ENCODE assay signal across 29 mouse cellular contexts in genomic region chr13:8770616-8771015, GRCm38 (mm10).
"Had no signal": no experiment of that assay in that cellular context is flagged by ENCODE, and none has a peak within 500 bp of the region (broad histone marks: within the 10 kb centered on the region; RNA-seq: fewer than 3 reads in every experiment).

No protein-coding gene starts in this region.

- H3K36me3 ChIP-seq: embryonic facial prominence, embryonic 10.5 days; embryonic facial prominence, embryonic 12.5 days; embryonic facial prominence, embryonic 13.5 days; embryonic facial prominence, embryonic 15.5 days; forebrain, embryonic 10.5 days; forebrain, embryonic 12.5 days had no signal

- H3K4me2 ChIP-seq: embryonic facial prominence, embryonic 12.5 days; embryonic facial prominence, embryonic 13.5 days; embryonic facial prominence, embryonic 15.5 days; forebrain, embryonic 12.5 days; forebrain, embryonic 13.5 days had no signal

- H3K27me3 ChIP-seq: embryonic facial prominence, embryonic 12.5 days; embryonic facial prominence, embryonic 13.5 days; embryonic facial prominence, embryonic 15.5 days; forebrain, embryonic 12.5 days; forebrain, embryonic 13.5 days had no signal

- H3K4me1 ChIP-seq: embryonic facial prominence, embryonic 10.5 days; embryonic facial prominence, embryonic 12.5 days; embryonic facial prominence, embryonic 13.5 days; embryonic facial prominence, embryonic 15.5 days had no signal

- H3K27ac ChIP-seq: embryonic facial prominence, embryonic 10.5 days; embryonic facial prominence, embryonic 12.5 days; embryonic facial prominence, embryonic 13.5 days; embryonic facial prominence, embryonic 15.5 days; forebrain, embryonic 10.5 days; forebrain, embryonic 12.5 days; forebrain, embryonic 13.5 days; gastrocnemius, adult 2 months; heart, adult 2 months had no signal

- DNase-seq: cerebellum, adult 18-20 months; cerebellum, adult 2 months; cerebellum, adult 8-10 months; cerebellum, adult 9-10 months; cerebellum, adult 9-11 months; cerebellum, postnatal 10 days; cerebellum, postnatal 14 days; cerebellum, postnatal 25 days; cerebellum, postnatal 36 days; embryo, embryonic 11 days; forebrain, postnatal 0 days; gastrocnemius, adult 2 months; gastrocnemius, postnatal 10 days; gastrocnemius, postnatal 14 days; gastrocnemius, postnatal 25 days; gastrocnemius, postnatal 36 days; heart, adult 11 months; heart, adult 18-20 months; heart, adult 2 months had no signal

- ATAC-seq: forebrain, embryonic 13.5 days; forebrain, embryonic 14.5 days; forebrain, embryonic 16.5 days; forebrain, postnatal 0 days had no signal

- H3K9ac ChIP-seq: embryonic facial prominence, embryonic 12.5 days; embryonic facial prominence, embryonic 13.5 days; embryonic facial prominence, embryonic 15.5 days; forebrain, embryonic 12.5 days; forebrain, embryonic 13.5 days; forebrain, postnatal 0 days had no signal

- H3K9me3 ChIP-seq: embryonic facial prominence, embryonic 15.5 days; forebrain, embryonic 12.5 days; forebrain, embryonic 13.5 days had no signal

- H3K4me3 ChIP-seq: embryonic facial prominence, embryonic 10.5 days; embryonic facial prominence, embryonic 12.5 days; embryonic facial prominence, embryonic 13.5 days; embryonic facial prominence, embryonic 15.5 days; erythroblast, embryonic 14.5 days; forebrain, embryonic 10.5 days; forebrain, embryonic 12.5 days; forebrain, embryonic 13.5 days; gastrocnemius, adult 2 months; heart, adult 2 months had no signal
